Mouse (Mus musculus) heart, postnatal 0 days (tissue): ENCODE results near the gene Cdc42ep5. TPM values are rescaled to one million over a fixed set of nuclear protein-coding genes. Genes with fewer than 3 reads are reported as not detected.

ENCODE experiments used
- ATAC-seq: fragments of 200-750 bp; cut with Nextera tagmentation; 2 replicates; pipeline ENCODE4 v1.8.0; 2017; ENCODE audit warnings: low read depth, moderate number of reproducible peaks, moderate library complexity; ENCODE audit not compliant: insufficient read depth
- DNase-seq: peaks from one replicate; pipeline ENCODE4 v3.0.0-alpha.2; 2016; ENCODE audit warnings: low spot score
- H3K27ac ChIP-seq: fragments of 300-500 bp; sonication (generic); 2 replicates; pipeline ENCODE4 v1.5.1; 2014; ENCODE audit warnings: low read depth, mild to moderate bottlenecking
- H3K27me3 ChIP-seq: fragments of 300-500 bp; sonication (generic); 2 replicates; pipeline ENCODE4 v1.6.1; 2014; ENCODE audit warnings: low read length, mixed read lengths; ENCODE audit not compliant: control insufficient read depth, insufficient read depth
- H3K36me3 ChIP-seq: fragments of 300-500 bp; sonication (generic); replicated peaks from 2 replicates; pipeline ENCODE4 v1.6.1; 2014; ENCODE audit warnings: low read length, mixed read lengths; ENCODE audit not compliant: control insufficient read depth, insufficient read depth
- H3K4me1 ChIP-seq: fragments of 300-500 bp; sonication (generic); 2 replicates; pipeline ENCODE4 v1.6.1; 2014; ENCODE audit warnings: antibody characterized with exemption; ENCODE audit not compliant: control insufficient read depth, insufficient read depth
- H3K4me2 ChIP-seq: fragments of 300-500 bp; sonication (generic); 2 replicates; pipeline ENCODE4 v1.6.1; 2014; ENCODE audit warnings: low read depth, mild to moderate bottlenecking, low read length, moderate library complexity
- H3K4me3 ChIP-seq: fragments of 300-500 bp; sonication (generic); 2 replicates; pipeline ENCODE4 v1.5.1; 2014; ENCODE audit warnings: low read depth, low read length
- H3K9ac ChIP-seq: fragments of 300-500 bp; sonication (generic); replicated peaks from 2 replicates; pipeline ENCODE4 v1.6.1; 2014; ENCODE audit warnings: low read depth, low read length, mixed read lengths
- H3K9me3 ChIP-seq: fragments of 300-500 bp; sonication (generic); replicated peaks from 2 replicates; pipeline ENCODE4 v1.6.1; 2016; ENCODE audit warnings: low read length; ENCODE audit not compliant: control insufficient read depth
- CTCF ChIP-seq: IDR thresholded peaks from 2 replicates; pipeline ENCODE4 v1.5.1; 2016; ENCODE audit warnings: antibody characterized with exemption, control low read depth, low read depth
- EP300 ChIP-seq: IDR thresholded peaks from 2 replicates; pipeline ENCODE4 v1.6.1; 2016; ENCODE audit warnings: antibody characterized with exemption, low read depth
- WGBS: fragments of 180-500 bp; shearing (Covaris S2); extraction: QIAGEN DNeasy Blood & Tissue Kit; methylation state at CpG from one replicate; pipeline ENCODE4 v1.1.7; 2014; 5-methylcytosine and 5-hydroxymethylcytosine counted together
- polyA plus RNA-seq: library from polyadenylated mRNA; unstranded; fragments of >200 nt; fragmentation: Nextera tagmentation; extraction: Ambion mirVana; gene quantifications from 2 replicates; pipeline ENCODE4 v1.2.1, GENCODE M21; 2015
- total RNA-seq: library from RNA; depleted of rRNA; stranded (reverse); fragments of >200 nt; gene quantifications from 2 replicates; pipeline ENCODE4 v1.2.3, GENCODE M21; 2014; ENCODE audit warnings: low replicate concordance; rRNA removed

Cdc42ep5 gene
- total and polyA plus RNA-seq, 2 experiments from 2014 or later, result 21.0 to 37.4 TPM

- Histone ChIP-seq H3K27me3 (peaks cover 30% of the 10 kb centered on the region), H3K27ac (no peak overlapping the region), H3K4me1 (0 out of 2 replicates have a peak, but pooled peaks cover 11% of the 10 kb centered on the region), H3K9me3 (no peaks in the 10 kb centered on the region), H3K9ac (no peak overlapping the region), H3K4me3 (no peak overlapping the region), H3K4me2 (peak overlapping the region; percentile 55; the same call in 1 of the 2 replicates), H3K36me3 (no peaks in the 10 kb centered on the region)
- ATAC-seq, result no peak
- no peak for TF ChIP-seq EP300
- no peak for TF ChIP-seq CTCF
- 18% methylated on average over 18 of the region's 19 CpGs for WGBS
- DNase-seq, result no peak
Observed at GRCm38 (mm10) chr7:4119976-4120921, 44.4 kb downstream of the Cdc42ep5 start.

- Histone ChIP-seq H3K27me3 (peaks cover 30% of the 10 kb centered on the region), H3K4me2 (peak within 1 kb of the TSS; percentile 55), H3K4me3 (peak within 1 kb of the TSS; percentile 26), H3K9ac (no peak within 1 kb of the TSS), H3K27ac (no peak within 1 kb of the TSS), H3K36me3 (no peaks in the 10 kb centered on the region), H3K9me3 (no peaks in the 10 kb centered on the region), H3K4me1 (0 out of 2 replicates have a peak, but pooled peaks cover 9% of the 10 kb centered on the region)
- 2% methylated on average over 28 of the region's 37 CpGs for WGBS
- TF ChIP-seq EP300 (no peak), CTCF (peak; percentile 24; the same call in 1 of the 2 replicates)
- DNase-seq (no peak), ATAC-seq (no peak)
Observed at GRCm38 (mm10) chr7:4119344-4119902, 45.2 kb downstream of the Cdc42ep5 start, which contains the start of gene Ttyh1. Ttyh1 (plus strand) TSS chr7:4119408.

- no peak for TF ChIP-seq CTCF
- TF ChIP-seq EP300, result no peak
- WGBS, result 57% methylated on average over 8 of the region's 8 CpGs
- ATAC-seq, result no peak
- Histone ChIP-seq H3K4me2 (no peak overlapping the region), H3K36me3 (no peaks in the 10 kb centered on the region), H3K9me3 (no peaks in the 10 kb centered on the region), H3K4me1 (no peaks in the 10 kb centered on the region), H3K4me3 (no peak overlapping the region), H3K27ac (no peak overlapping the region), H3K9ac (no peak overlapping the region), H3K27me3 (peaks cover 30% of the 10 kb centered on the region)
- no peak for DNase-seq
Observed at GRCm38 (mm10) chr7:4117050-4117814, 47.4 kb downstream of the Cdc42ep5 start.

- Histone ChIP-seq H3K27me3 (no peaks in the 10 kb centered on the region), H3K4me2 (no peak overlapping the region), H3K4me3 (no peak overlapping the region), H3K4me1 (peaks cover 12% of the 10 kb centered on the region; the same call in 1 of the 2 replicates), H3K36me3 (no peaks in the 10 kb centered on the region), H3K27ac (no peak overlapping the region), H3K9ac (no peak overlapping the region), H3K9me3 (no peaks in the 10 kb centered on the region)
- 58% methylated on average over 3 of the region's 3 CpGs for WGBS
- TF ChIP-seq CTCF (no peak), EP300 (no peak)
- ATAC-seq (no peak), DNase-seq (no peak)
Observed at GRCm38 (mm10) chr7:4111766-4112165, 52.9 kb downstream of the Cdc42ep5 start.

GRCm38 (mm10) chr7:4103411-4103810 lies 61.2 kb downstream of the Cdc42ep5 start:
- ATAC-seq (no peak), DNase-seq (no peak)
- 12% methylated on average over 4 of the region's 4 CpGs for WGBS
- Histone ChIP-seq H3K36me3 (no peaks in the 10 kb centered on the region), H3K4me1 (no peaks in the 10 kb centered on the region), H3K4me2 (no peak overlapping the region), H3K9ac (no peak overlapping the region), H3K4me3 (no peak overlapping the region), H3K27me3 (no peaks in the 10 kb centered on the region), H3K27ac (no peak overlapping the region), H3K9me3 (no peaks in the 10 kb centered on the region)
- peak; percentile 60 for TF ChIP-seq CTCF
- TF ChIP-seq EP300, result no peak

Other genes with a start within 250 kb of the Cdc42ep5 start
- gene Lilra6, start 249.4 kb downstream of the Cdc42ep5 start, total RNA-seq, result 0.12 TPM in 1 of 2 replicates, not detected in the other
- 0.08 and 0.14 TPM in 2 replicates for gene Lilra6, start 249.4 kb downstream of the Cdc42ep5 start, polyA plus RNA-seq
- 1.7 and 3.7 TPM in 2 replicates for gene Lair1, start 101.7 kb downstream of the Cdc42ep5 start, total RNA-seq
- 0.98 and 1.1 TPM in 2 replicates for gene Lair1, start 101.7 kb downstream of the Cdc42ep5 start, polyA plus RNA-seq
- gene Ttyh1, start 45.5 kb downstream of the Cdc42ep5 start, total RNA-seq, result 4.2 and 5.0 TPM in 2 replicates
- 0.45 and 1.1 TPM in 2 replicates for gene Ttyh1, start 45.5 kb downstream of the Cdc42ep5 start, polyA plus RNA-seq
- 112 and 139 TPM in 2 replicates for gene Leng8, start 27.8 kb downstream of the Cdc42ep5 start, total RNA-seq
- 12.9 and 16.0 TPM in 2 replicates for gene Leng8, start 27.8 kb downstream of the Cdc42ep5 start, polyA plus RNA-seq
- 0.27 and 3.1 TPM in 2 replicates for gene Leng9, start 14.5 kb downstream of the Cdc42ep5 start, total RNA-seq
- gene Leng9, start 14.5 kb downstream of the Cdc42ep5 start, polyA plus RNA-seq, result 3.6 and 3.8 TPM in 2 replicates
- gene Lilra5, start 72.9 kb upstream of the Cdc42ep5 start, total RNA-seq, result not detected in 2 replicates
- 0.20 and 0.30 TPM in 2 replicates for gene Lilra5, start 72.9 kb upstream of the Cdc42ep5 start, polyA plus RNA-seq
- not detected in 2 replicates for gene Ncr1, start 172.9 kb upstream of the Cdc42ep5 start, total RNA-seq
- not detected in 2 replicates for gene Ncr1, start 172.9 kb upstream of the Cdc42ep5 start, polyA plus RNA-seq
- gene Gp6, start 232.9 kb upstream of the Cdc42ep5 start, total RNA-seq, result 0.08 TPM in 1 of 2 replicates, not detected in the other
- 0.08 TPM in 1 of 2 replicates, not detected in the other for gene Gp6, start 232.9 kb upstream of the Cdc42ep5 start, polyA plus RNA-seq